Mouse (Mus musculus): Measurements from ENCODE around the gene Alcam. TPM values are rescaled to one million over a fixed set of nuclear protein-coding genes. Genes with fewer than 3 reads are reported as not detected.
A peak's percentile ranks its signal among the peaks of the same experiment; 100 is the strongest.

Alcam gene
- polyA plus RNA-seq, 1 experiment, result 13.1 TPM

DNA sequence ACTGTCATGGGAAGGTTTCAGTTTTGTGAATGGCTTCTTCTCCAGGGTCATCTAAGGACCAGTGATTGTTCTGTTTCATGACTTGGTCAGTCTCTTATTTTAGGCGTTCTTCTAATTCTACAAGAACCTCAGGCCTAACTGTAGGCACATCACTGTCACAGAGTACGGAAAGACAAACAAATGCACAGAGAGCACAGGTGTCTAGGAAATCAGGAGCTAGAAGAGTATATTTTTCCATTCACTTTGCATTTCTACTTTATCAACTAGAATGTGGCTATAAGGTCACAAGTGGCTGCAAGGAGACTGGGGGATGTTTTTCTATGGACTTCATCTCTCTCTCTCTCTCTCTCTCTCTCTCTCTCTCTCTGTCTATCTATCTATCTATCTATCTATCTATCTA, 19.2 kb upstream of the Alcam start:
- no peaks in the 10 kb centered on the region for H3K79me2 ChIP-seq (ENCODE audit: control insufficient read depth, insufficient read depth)
- no peaks in the 10 kb centered on the region for H3K27me3 ChIP-seq (ENCODE audit: control insufficient read depth, insufficient read depth, insufficient read length)
- no peaks in the 10 kb centered on the region for H3K36me3 ChIP-seq (ENCODE audit: control insufficient read depth, insufficient read depth)
- H3K4me2 ChIP-seq (ENCODE audit: low read depth), result no peak overlapping the region
- H3K4me3 ChIP-seq, result no peak overlapping the region
- H3ac ChIP-seq (ENCODE audit: control insufficient read depth, insufficient read length), result no peak overlapping the region
- TF ChIP-seq MAX (IDR thresholded peaks at IDR 0.05; ENCODE audit: low read depth) (no peak), SRF (IDR thresholded peaks at IDR 0.05; ENCODE audit: control insufficient read depth, insufficient read length, low read depth) (no peak), MYOD1 (IDR thresholded peaks at IDR 0.05; ENCODE audit: control insufficient read depth in 1 of 3, insufficient read length in 2 of 3, low read depth in 2 of 3) (no peak), TCF12 (IDR thresholded peaks at IDR 0.05; ENCODE audit: insufficient read depth, poor library complexity, severe bottlenecking) (no peak), CEBPB (IDR thresholded peaks at IDR 0.05; ENCODE audit: insufficient read depth, poor library complexity, severe bottlenecking) (no peak), POLR2A (IDR thresholded peaks at IDR 0.05; ENCODE audit: insufficient read length, low read depth) (no peak), TCF3 (IDR thresholded peaks at IDR 0.05; ENCODE audit: insufficient read length, low read depth) (no peak), USF1 (IDR thresholded peaks at IDR 0.05; ENCODE audit: low read depth) (no peak), MYOG (IDR thresholded peaks at IDR 0.05; ENCODE audit: control insufficient read depth in 1 of 3, insufficient read depth in 1 of 3, insufficient read length in 2 of 3, low read depth in 2 of 3) (no peak), POLR2AphosphoS2 (IDR thresholded peaks at IDR 0.05; ENCODE audit: insufficient read length, low read depth) (no peak), E2F4 (IDR thresholded peaks at IDR 0.05; ENCODE audit: insufficient read depth) (no peak), REST (IDR thresholded peaks at IDR 0.05; ENCODE audit: insufficient read depth, insufficient read length) (no peak)

DNA sequence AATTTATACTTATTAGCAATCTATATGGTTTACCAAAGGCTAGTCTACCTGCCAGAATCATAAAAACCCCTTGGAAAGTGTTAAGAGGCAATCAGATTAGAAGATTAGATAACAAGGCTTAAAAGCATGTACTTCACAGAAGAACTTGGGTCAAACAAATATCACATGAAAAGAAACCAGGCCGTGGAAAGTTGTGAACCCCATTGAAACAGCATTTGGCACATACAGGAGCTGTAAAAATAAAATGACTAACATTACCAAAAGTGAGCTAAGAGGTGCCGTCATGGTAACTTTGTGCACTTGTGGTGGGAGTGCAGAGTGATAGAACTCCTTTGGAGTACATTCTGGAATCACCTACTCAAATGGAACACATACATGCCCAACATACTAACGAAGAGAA, 18.8 kb upstream of the Alcam start:
- Histone ChIP-seq H3ac (ENCODE audit: control insufficient read depth, insufficient read length) (no peak overlapping the region), H3K4me3 (no peak overlapping the region), H3K4me2 (ENCODE audit: low read depth) (no peak overlapping the region), H3K79me2 (ENCODE audit: control insufficient read depth, insufficient read depth) (no peaks in the 10 kb centered on the region), H3K36me3 (ENCODE audit: control insufficient read depth, insufficient read depth) (no peaks in the 10 kb centered on the region), H3K27me3 (ENCODE audit: control insufficient read depth, insufficient read depth, insufficient read length) (no peaks in the 10 kb centered on the region)
- TF ChIP-seq MYOD1 (IDR thresholded peaks at IDR 0.05; ENCODE audit: control insufficient read depth in 1 of 3, insufficient read length in 2 of 3, low read depth in 2 of 3) (no peak), USF1 (IDR thresholded peaks at IDR 0.05; ENCODE audit: low read depth) (no peak), CEBPB (IDR thresholded peaks at IDR 0.05; ENCODE audit: insufficient read depth, poor library complexity, severe bottlenecking) (no peak), TCF3 (IDR thresholded peaks at IDR 0.05; ENCODE audit: insufficient read length, low read depth) (no peak), TCF12 (IDR thresholded peaks at IDR 0.05; ENCODE audit: insufficient read depth, poor library complexity, severe bottlenecking) (no peak), E2F4 (IDR thresholded peaks at IDR 0.05; ENCODE audit: insufficient read depth) (no peak), POLR2AphosphoS2 (IDR thresholded peaks at IDR 0.05; ENCODE audit: insufficient read length, low read depth) (no peak), REST (IDR thresholded peaks at IDR 0.05; ENCODE audit: insufficient read depth, insufficient read length) (no peak), SRF (IDR thresholded peaks at IDR 0.05; ENCODE audit: control insufficient read depth, insufficient read length, low read depth) (no peak), POLR2A (IDR thresholded peaks at IDR 0.05; ENCODE audit: insufficient read length, low read depth) (no peak), MYOG (IDR thresholded peaks at IDR 0.05; ENCODE audit: control insufficient read depth in 1 of 3, insufficient read depth in 1 of 3, insufficient read length in 2 of 3, low read depth in 2 of 3) (no peak)

- H3K27me3 ChIP-seq (ENCODE audit: control insufficient read depth, insufficient read depth, insufficient read length), result no peaks in the 10 kb centered on the region
- no peak overlapping the region for H3K4me2 ChIP-seq (ENCODE audit: low read depth)
- no peak overlapping the region for H3K4me3 ChIP-seq
- no peak overlapping the region for H3ac ChIP-seq (ENCODE audit: control insufficient read depth, insufficient read length)
- TF ChIP-seq MAX (IDR thresholded peaks at IDR 0.05; ENCODE audit: low read depth), result no peak
- H3K79me2 ChIP-seq (ENCODE audit: control insufficient read depth, insufficient read depth), result no peaks in the 10 kb centered on the region
- H3K36me3 ChIP-seq (ENCODE audit: control insufficient read depth, insufficient read depth), result no peaks in the 10 kb centered on the region
These were observed 18.2 kb upstream of the Alcam start for GRCm38 (mm10) chr16:52472059-52472458.

GRCm38 (mm10) chr16:52470881-52471280, 17.0 kb upstream of the Alcam start:
- Histone ChIP-seq H3K27me3 (ENCODE audit: control insufficient read depth, insufficient read depth, insufficient read length) (no peaks in the 10 kb centered on the region), H3K36me3 (ENCODE audit: control insufficient read depth, insufficient read depth) (no peaks in the 10 kb centered on the region), H3K4me3 (no peak overlapping the region), H3ac (ENCODE audit: control insufficient read depth, insufficient read length) (no peak overlapping the region), H3K4me2 (ENCODE audit: low read depth) (no peak overlapping the region), H3K79me2 (ENCODE audit: control insufficient read depth, insufficient read depth) (no peaks in the 10 kb centered on the region)
- TF ChIP-seq SRF (IDR thresholded peaks at IDR 0.05; ENCODE audit: control insufficient read depth, insufficient read length, low read depth) (no peak), CEBPB (IDR thresholded peaks at IDR 0.05; ENCODE audit: insufficient read depth, poor library complexity, severe bottlenecking) (no peak), USF1 (IDR thresholded peaks at IDR 0.05; ENCODE audit: low read depth) (no peak), MYOG (IDR thresholded peaks at IDR 0.05; ENCODE audit: control insufficient read depth in 1 of 3, insufficient read depth in 1 of 3, insufficient read length in 2 of 3, low read depth in 2 of 3) (no peak), REST (IDR thresholded peaks at IDR 0.05; ENCODE audit: insufficient read depth, insufficient read length) (no peak), MYOD1 (IDR thresholded peaks at IDR 0.05; ENCODE audit: control insufficient read depth in 1 of 3, insufficient read length in 2 of 3, low read depth in 2 of 3) (no peak)

GRCm38 (mm10) chr16:52470226-52470625, 16.4 kb upstream of the Alcam start:
- H3K4me2 ChIP-seq (ENCODE audit: low read depth), result peak overlapping the region; percentile 28
- TF ChIP-seq TCF3 (IDR thresholded peaks at IDR 0.05; ENCODE audit: insufficient read length, low read depth), result no peak
- no peak for TF ChIP-seq MAX (IDR thresholded peaks at IDR 0.05; ENCODE audit: low read depth)
- no peak for TF ChIP-seq SRF (IDR thresholded peaks at IDR 0.05; ENCODE audit: control insufficient read depth, insufficient read length, low read depth)
- no peak for TF ChIP-seq TCF12 (IDR thresholded peaks at IDR 0.05; ENCODE audit: insufficient read depth, poor library complexity, severe bottlenecking)
- TF ChIP-seq E2F4 (IDR thresholded peaks at IDR 0.05; ENCODE audit: insufficient read depth), result no peak
- TF ChIP-seq CEBPB (IDR thresholded peaks at IDR 0.05; ENCODE audit: insufficient read depth, poor library complexity, severe bottlenecking), result no peak
- no peak for TF ChIP-seq MYOD1 (IDR thresholded peaks at IDR 0.05; ENCODE audit: control insufficient read depth in 1 of 3, insufficient read length in 2 of 3, low read depth in 2 of 3)

More at GRCm38 (mm10) chr16:52470226-52470625, 16.4 kb upstream of the Alcam start:
- H3K79me2 ChIP-seq (ENCODE audit: control insufficient read depth, insufficient read depth), result no peaks in the 10 kb centered on the region
- H3K36me3 ChIP-seq (ENCODE audit: control insufficient read depth, insufficient read depth), result no peaks in the 10 kb centered on the region
- no peak overlapping the region for H3ac ChIP-seq (ENCODE audit: control insufficient read depth, insufficient read length)
- no peak overlapping the region for H3K4me3 ChIP-seq
- H3K27me3 ChIP-seq (ENCODE audit: control insufficient read depth, insufficient read depth, insufficient read length), result no peaks in the 10 kb centered on the region

Data from myocyte (in vitro differentiated cells).